Mouse (Mus musculus) ES-Bruce4 (cell line): Measurements from ENCODE around the gene Kif1b. TPM values are rescaled to one million over a fixed set of nuclear protein-coding genes. Genes with fewer than 3 reads are reported as not detected.

Experiments used
- H3K27ac ChIP-seq: 2 replicates; pipeline ENCODE4 v1.5.1; 2012; ENCODE audit warnings: low read length, inconsistent platforms; ENCODE audit not compliant: insufficient read depth
- H3K27me3 ChIP-seq: 2 replicates; pipeline ENCODE4 v1.6.1; 2012; ENCODE audit warnings: mild to moderate bottlenecking, low read length, inconsistent platforms; ENCODE audit not compliant: control insufficient read depth, poor library complexity, insufficient read depth, severe bottlenecking
- H3K36me3 ChIP-seq: 2 replicates; pipeline ENCODE4 v1.6.1; 2012; ENCODE audit warnings: inconsistent platforms, mild to moderate bottlenecking, low read length, moderate library complexity; ENCODE audit not compliant: control insufficient read depth, poor library complexity, insufficient read depth, severe bottlenecking
- H3K4me1 ChIP-seq: one replicate; pipeline ENCODE4 v1.8.1; 2011; ENCODE audit warnings: low read length; ENCODE audit not compliant: control insufficient read depth, insufficient read depth
- H3K4me3 ChIP-seq: 2 replicates; pipeline ENCODE4 v1.5.1; 2011; ENCODE audit warnings: low read depth, mild to moderate bottlenecking, low read length
- H3K9ac ChIP-seq: 2 replicates; pipeline ENCODE4 v1.6.1; 2012; ENCODE audit warnings: low read depth, mild to moderate bottlenecking, inconsistent platforms; ENCODE audit not compliant: poor library complexity, severe bottlenecking
- H3K9me3 ChIP-seq: replicated peaks from 2 replicates; pipeline ENCODE4 v1.6.1; 2012; ENCODE audit warnings: mild to moderate bottlenecking, low read length, inconsistent platforms; ENCODE audit not compliant: control insufficient read depth, poor library complexity, insufficient read depth, severe bottlenecking
- CTCF ChIP-seq: IDR thresholded peaks from one replicate; pipeline ENCODE4 v1.8.1; 2011; ENCODE audit warnings: low read depth, low read length
- EP300 ChIP-seq: IDR thresholded peaks from 2 replicates; pipeline ENCODE4 v1.6.1; 2011; ENCODE audit warnings: low read depth, low read length; ENCODE audit not compliant: insufficient read depth
- POLR2A ChIP-seq: IDR thresholded peaks from one replicate; pipeline ENCODE4 v1.8.1; 2011; ENCODE audit warnings: low read length; ENCODE audit not compliant: insufficient read depth
- polyA plus RNA-seq: library from polyadenylated mRNA; stranded (reverse); fragments of >200 nt; gene quantifications from 2 replicates; pipeline ENCODE4 v1.2.4, GENCODE M21; 2011; ENCODE audit warnings: low read depth; ENCODE audit not compliant: missing spikeins, insufficient read depth, insufficient read length

Kif1b gene
- polyA plus RNA-seq, 1 experiment: 40.0 TPM

GRCm38 (mm10) chr4:149254827-149255226, 52.7 kb downstream of the Kif1b start:
- no peak overlapping the region for H3K9ac ChIP-seq
- no peaks in the 10 kb centered on the region for H3K27me3 ChIP-seq
- H3K36me3 ChIP-seq: peaks cover 2% of the 10 kb centered on the region
- H3K27ac ChIP-seq: no peak overlapping the region
- TF ChIP-seq POLR2A: no peak
- no peak for TF ChIP-seq CTCF
- no peak overlapping the region for H3K4me3 ChIP-seq
- no peaks in the 10 kb centered on the region for H3K9me3 ChIP-seq
- no peaks in the 10 kb centered on the region for H3K4me1 ChIP-seq

GRCm38 (mm10) chr4:149249311-149249710, 58.2 kb downstream of the Kif1b start:
- Histone ChIP-seq H3K36me3 (0 out of 2 replicates have a peak, but pooled peaks cover 7% of the 10 kb centered on the region), H3K27ac (no peak overlapping the region), H3K4me1 (no peaks in the 10 kb centered on the region), H3K4me3 (no peak overlapping the region), H3K9ac (no peak overlapping the region), H3K27me3 (no peaks in the 10 kb centered on the region), H3K9me3 (no peaks in the 10 kb centered on the region)
- TF ChIP-seq POLR2A (no peak), CTCF (no peak), EP300 (no peak)

- no peak overlapping the region for H3K9ac ChIP-seq
- H3K27me3 ChIP-seq: no peaks in the 10 kb centered on the region
- no peak for TF ChIP-seq CTCF
- TF ChIP-seq EP300: no peak
- no peak for TF ChIP-seq POLR2A
- 0 out of 2 replicates have a peak, but pooled peaks cover 7% of the 10 kb centered on the region for H3K36me3 ChIP-seq
- H3K9me3 ChIP-seq: no peaks in the 10 kb centered on the region
- H3K4me1 ChIP-seq: no peaks in the 10 kb centered on the region
- no peak overlapping the region for H3K27ac ChIP-seq
- no peak overlapping the region for H3K4me3 ChIP-seq
Measured at GRCm38 (mm10) chr4:149247772-149248171, 59.7 kb downstream of the Kif1b start.

- TF ChIP-seq EP300: no peak
- no peak for TF ChIP-seq CTCF
- TF ChIP-seq POLR2A: no peak
- no peak overlapping the region for H3K4me3 ChIP-seq
- no peaks in the 10 kb centered on the region for H3K9me3 ChIP-seq
- 0 out of 2 replicates have a peak, but pooled peaks cover 7% of the 10 kb centered on the region for H3K36me3 ChIP-seq
- H3K27me3 ChIP-seq: no peaks in the 10 kb centered on the region
- H3K9ac ChIP-seq: no peak overlapping the region
- no peaks in the 10 kb centered on the region for H3K4me1 ChIP-seq
- no peak overlapping the region for H3K27ac ChIP-seq
Measured at GRCm38 (mm10) chr4:149247156-149247633, 60.3 kb downstream of the Kif1b start.

- Histone ChIP-seq H3K9me3 (no peaks in the 10 kb centered on the region), H3K36me3 (0 out of 2 replicates have a peak, but pooled peaks cover 7% of the 10 kb centered on the region), H3K4me1 (no peaks in the 10 kb centered on the region), H3K27ac (no peak overlapping the region), H3K4me3 (no peak overlapping the region), H3K27me3 (no peaks in the 10 kb centered on the region), H3K9ac (no peak overlapping the region)
- TF ChIP-seq POLR2A (no peak), EP300 (no peak), CTCF (no peak)
Measured at GRCm38 (mm10) chr4:149246578-149247155, 60.8 kb downstream of the Kif1b start.

- no peak for TF ChIP-seq POLR2A
- TF ChIP-seq EP300: no peak
- TF ChIP-seq CTCF: no peak
- H3K27me3 ChIP-seq: no peaks in the 10 kb centered on the region
- H3K36me3 ChIP-seq: peaks cover 9% of the 10 kb centered on the region; the same call in 1 of the 2 replicates
- no peak overlapping the region for H3K4me3 ChIP-seq
- H3K9me3 ChIP-seq: no peaks in the 10 kb centered on the region
- H3K27ac ChIP-seq: no peak overlapping the region
- no peak overlapping the region for H3K9ac ChIP-seq
- no peaks in the 10 kb centered on the region for H3K4me1 ChIP-seq
Measured at GRCm38 (mm10) chr4:149237011-149237410, 70.5 kb downstream of the Kif1b start.
